Mouse (Mus musculus) natural killer cell, adult 2 months (primary cell): ENCODE results near the gene Rtn4.
A peak's percentile ranks its signal among the peaks of the same experiment; 100 is the strongest.
"Not testable (repeated sequence)": the region's sequence is repeated elsewhere in the genome, so short reads cannot be mapped to it uniquely, and the experiment has no call there.

Experiments used
- DNase-seq, 2 experiments: peaks; one replicate each; pipeline ENCODE4 v3.0.0; 2022; ENCODE audit warnings: low spot score in 2 of 2

The Rtn4 gene

GRCm38 (mm10) chr11:29692683-29693272 lies at the start of gene Rtn4:
TSS of gene Rtn4 (plus strand) at chr11:29692947.
- DNase-seq, result peak; percentile 96 to 97

- no peak for DNase-seq
Measured at GRCm38 (mm10) chr11:29644421-29644820, 48.3 kb upstream of the Rtn4 start.

DNA sequence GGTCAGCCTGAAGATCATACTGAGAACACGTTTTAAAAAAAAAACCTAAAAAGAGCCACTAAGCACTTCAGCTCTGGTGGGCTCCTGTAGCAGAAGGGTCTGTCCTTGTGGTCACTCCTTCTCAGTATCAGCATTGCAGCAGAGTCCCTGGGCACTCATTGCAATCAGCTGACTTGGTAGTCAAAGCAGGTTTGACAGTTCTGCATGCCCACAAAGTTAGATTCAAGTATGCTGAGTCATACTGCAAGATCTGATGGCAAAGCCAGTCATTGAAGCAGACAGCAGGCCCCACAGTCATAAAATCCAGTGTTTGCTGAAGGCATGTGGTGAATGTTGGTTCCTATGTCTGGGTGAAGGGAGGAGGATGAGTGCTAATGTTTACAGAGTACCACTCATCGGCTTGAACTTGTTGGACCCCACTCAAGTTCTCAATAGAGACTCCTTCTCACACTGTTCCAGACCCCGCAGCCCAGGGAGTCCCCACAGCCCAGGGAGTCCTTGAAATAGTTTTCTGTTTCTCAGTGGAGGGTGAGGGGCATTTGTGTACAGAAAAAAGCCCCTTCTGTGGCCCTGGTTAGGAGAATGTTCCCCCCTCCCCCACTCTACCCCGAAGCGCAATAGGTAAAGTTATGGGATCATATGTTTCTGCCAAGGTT lies 47.2 kb upstream of the Rtn4 start:
- no peak for DNase-seq

DNA sequence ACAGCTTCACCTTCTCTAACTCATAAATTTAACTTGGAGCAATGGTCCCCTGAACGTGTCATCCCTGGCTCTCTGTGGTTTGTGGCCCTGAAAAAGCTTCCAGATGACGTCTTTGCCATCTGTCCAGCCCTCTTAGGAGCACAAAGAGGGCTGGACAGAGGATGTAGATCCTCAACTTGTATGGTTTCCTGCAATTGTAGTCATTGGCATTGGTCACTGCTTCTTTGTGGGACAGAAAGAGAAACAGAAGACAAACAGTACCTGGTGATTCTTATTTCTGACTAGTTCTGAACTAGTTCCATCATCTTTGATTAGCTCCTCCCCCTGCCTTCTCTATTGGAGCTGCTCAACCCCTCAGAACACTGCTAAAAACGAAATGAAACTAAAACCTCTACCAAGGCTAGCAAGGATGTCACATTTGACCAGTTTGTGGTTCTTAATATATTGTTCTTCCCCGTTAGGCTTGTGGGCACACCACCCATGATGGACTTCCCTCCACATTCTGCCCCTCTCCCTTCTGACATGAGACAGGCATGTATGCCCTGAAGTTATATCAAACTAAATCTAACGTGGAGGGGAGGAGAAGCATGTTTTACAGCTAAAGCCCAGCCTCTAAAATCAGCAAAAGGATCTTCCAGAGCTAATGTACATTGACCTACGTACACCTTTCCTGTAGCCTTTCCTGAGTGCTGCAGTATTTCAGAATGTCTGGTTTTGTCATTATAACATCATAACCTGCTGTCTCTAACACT lies 45.0 kb upstream of the Rtn4 start:
- DNase-seq, result peak; percentile 32 to 47

DNA sequence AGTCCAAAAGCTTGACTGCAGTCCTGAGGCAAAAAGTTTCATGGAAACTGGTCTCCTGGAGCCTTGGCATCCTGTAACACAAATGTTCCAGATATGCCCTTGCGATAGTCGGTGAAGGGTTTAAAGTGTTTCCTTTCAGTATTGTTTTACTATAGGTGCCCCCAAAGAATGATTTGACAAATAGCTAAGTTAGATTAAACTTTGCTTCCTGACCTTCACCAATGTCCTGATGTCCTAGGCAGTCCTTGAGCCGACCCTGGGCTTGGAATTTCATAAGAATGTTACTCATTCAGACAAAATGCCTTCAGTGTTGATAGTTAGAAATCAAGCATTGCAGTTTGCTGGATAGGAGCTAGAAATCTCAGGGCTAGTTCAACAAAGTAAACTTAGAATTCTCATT lies 37.4 kb upstream of the Rtn4 start:
- DNase-seq, result not testable (repeated sequence)

DNA sequence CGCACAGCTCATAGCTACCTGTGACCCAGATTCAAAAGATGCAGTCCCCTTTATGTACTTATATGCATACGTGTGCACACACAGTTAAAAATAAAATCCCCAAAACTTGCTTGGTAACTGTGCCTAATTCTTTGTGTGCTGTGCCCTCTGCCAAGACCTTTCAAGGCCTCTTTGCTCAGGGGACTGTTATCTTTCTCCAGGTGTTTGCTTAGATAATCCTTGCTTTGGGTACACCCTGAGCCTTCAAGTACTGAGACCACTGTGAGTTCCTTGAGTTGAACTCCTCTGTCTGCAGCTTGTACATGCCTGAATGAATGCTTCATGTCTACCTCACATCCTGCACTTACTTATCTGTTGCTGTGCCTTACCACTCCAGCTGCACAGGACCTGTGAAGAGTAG lies 32.0 kb upstream of the Rtn4 start:
- DNase-seq, result no peak

DNA sequence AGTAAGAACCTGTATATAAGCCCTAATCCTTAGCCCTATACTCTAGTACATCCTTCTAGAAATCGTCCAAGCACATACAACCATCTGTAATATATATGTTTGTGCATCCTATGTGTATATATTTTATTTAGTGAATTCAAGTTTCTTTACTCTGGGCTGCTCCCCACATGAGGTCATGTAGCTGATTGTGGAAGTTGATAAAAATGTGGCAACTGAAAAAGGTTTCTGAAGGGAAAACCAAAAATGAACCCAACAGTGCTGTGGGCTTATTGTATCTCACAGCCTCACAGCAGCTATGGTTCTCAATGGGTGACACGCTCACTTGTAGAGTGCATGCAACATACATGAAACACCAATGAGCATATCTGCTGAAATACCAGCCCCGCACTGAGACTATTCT lies 25.1 kb upstream of the Rtn4 start:
- no peak for DNase-seq

- no peak for DNase-seq
Measured at GRCm38 (mm10) chr11:29669706-29670105, 23.0 kb upstream of the Rtn4 start.

DNA sequence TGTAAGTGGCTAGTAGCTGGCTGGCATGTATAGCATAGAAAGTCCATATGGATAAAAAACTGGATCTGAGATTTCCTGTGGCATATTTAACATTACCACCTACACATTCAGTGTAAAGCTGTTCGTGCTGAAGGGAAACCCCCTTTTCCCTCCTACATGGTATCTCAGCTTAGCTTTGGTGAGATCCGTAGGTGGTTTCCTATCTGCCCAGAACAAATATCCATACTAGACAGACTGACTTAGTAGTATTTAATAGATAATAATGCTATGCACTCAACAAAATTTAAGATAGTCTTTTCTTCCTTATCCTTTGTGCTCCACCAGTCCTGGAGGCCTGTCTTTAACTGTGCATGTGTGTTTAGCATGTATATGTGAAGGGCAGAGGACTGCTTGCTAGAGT lies 19.4 kb upstream of the Rtn4 start:
- no peak for DNase-seq

- DNase-seq, result peak in 1 of 2 experiments; percentile 11
Measured at GRCm38 (mm10) chr11:29676718-29677117, 16.0 kb upstream of the Rtn4 start.

DNA sequence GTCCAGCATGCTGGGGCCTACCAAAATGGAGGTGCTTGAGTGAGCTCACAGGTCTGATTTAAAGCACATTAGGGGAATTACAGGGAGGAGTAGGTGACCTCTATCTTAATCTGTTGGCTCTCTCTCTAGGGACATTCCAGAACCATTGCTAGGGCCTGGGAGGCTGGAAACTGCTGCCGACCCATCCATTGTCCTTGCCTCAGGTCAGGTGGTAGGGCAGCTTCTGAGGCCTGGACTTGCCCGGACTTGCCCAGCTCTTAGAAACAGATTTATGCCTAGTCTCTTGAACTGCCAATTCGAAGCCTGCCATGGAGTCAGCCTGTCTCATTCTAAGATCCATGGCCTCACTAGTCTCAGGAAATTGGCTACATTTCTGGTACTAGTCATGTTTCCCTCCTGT lies 12.8 kb upstream of the Rtn4 start:
- DNase-seq, result no peak

DNA sequence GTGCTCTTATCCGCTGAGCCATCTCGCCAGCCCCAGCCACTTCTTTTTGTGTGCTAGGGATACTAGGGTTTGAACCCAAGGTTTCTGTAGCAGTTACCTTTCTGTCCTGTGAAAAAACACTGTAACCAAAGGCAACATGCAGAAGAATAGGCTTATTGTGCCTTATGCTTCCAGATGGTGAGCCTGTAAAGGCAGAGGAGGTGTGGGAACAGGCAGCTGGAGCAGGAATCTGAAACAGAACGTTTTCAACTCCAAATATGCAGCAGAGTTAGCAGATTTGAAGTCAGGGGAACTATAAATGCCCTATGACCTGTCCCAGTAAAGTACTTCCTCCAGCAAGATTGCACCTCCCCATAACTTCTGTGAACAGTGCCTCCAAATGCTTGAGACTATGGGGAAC lies 12.0 kb upstream of the Rtn4 start:
- no peak for DNase-seq

DNA sequence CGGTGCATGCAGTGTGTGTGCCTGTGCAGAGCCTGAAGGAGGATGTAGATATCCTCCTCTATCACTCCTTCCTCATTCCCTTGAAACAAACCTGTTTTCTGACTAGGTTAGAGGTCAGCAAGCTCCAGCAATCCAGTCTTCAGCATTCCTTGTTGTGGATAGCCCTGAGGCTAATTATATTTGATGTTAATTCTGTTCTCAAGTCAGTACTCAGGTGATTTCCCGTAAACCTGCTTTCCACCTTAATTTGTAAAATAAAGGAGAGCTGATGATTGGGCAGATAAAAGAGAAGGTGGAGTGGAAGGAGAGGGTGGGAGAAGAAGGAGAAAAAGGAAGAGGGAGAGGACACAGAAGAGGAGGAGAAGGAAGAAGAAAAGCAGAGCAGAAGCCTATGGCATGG lies 8.5 kb upstream of the Rtn4 start:
- no peak for DNase-seq

GRCm38 (mm10) chr11:29686176-29686575 lies 6.6 kb upstream of the Rtn4 start:
- DNase-seq, result peak in 1 of 2 experiments; percentile 26

DNA sequence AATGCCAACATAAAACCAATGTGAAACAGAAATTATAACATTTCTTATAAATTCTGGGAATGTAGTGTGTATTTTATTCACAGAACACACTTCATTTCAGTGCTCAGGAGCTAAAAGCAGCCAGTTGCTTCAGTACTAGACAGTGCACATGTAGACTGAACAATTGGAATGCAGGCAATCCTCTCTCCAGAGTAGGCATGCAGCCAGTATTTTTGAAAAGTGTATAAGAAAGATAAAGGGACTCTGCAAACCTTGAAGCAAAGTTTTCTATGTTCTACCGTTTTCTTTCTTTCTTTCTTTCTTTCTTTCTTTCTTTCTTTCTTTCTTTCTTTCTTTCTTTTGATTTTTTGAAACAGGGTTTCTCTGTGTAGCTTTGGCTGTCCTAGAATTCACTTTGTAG lies 1.2 kb upstream of the Rtn4 start:
- DNase-seq, result no peak

DNA sequence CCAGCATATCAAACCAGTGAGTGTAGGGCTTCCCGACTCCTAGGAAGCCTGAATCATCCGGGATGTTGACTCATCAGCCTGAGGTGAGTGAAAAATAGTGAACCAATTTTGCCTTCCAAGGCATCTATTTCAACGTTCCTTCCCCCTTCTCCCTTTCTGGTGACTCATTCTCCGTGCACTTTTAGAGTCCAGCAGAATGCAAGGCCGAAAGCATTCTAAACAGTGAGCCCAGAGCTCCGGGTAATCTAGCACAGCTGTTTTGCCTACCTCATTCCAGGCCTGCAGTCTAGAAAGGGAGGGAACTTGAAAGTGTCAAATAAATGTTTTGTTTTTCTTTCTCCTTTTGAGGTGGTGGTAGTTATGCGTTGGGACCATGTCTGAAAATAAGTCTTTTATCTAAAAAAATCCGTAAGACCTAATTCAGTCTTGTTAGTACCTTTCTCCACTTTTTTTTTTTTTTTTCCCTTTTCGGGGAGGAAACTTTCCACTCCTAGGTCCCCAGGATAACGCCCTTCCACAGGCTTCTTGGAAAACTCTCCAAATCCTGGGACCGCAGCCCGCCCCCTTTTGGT lies 550 bp upstream of the Rtn4 start:
- no peak for DNase-seq

- DNase-seq, result peak; percentile 76 to 89
Measured at GRCm38 (mm10) chr11:29693576-29694410, 1.0 kb downstream of the Rtn4 start.

GRCm38 (mm10) chr11:29694754-29695153 lies 2.0 kb downstream of the Rtn4 start:
- no peak for DNase-seq

- no peak for DNase-seq
Measured at GRCm38 (mm10) chr11:29702721-29703120, 10.0 kb downstream of the Rtn4 start.

DNA sequence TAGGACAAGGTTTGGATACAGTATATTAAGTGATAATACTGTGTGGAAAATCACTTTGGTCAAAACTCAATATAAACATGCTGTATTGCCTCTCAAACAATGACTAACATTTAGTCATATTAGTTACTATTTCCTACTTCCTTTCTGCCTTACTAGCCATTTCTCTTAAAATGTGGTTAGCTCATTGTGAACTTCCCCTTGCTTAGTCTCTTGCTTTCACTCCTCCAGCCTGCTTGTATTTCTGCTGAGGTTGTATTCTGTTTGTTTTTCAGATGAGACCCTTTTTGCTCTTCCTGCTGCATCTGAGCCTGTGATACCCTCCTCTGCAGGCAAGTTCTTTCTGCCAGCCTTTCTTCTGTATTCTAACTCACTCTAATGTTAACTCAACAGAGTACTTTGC lies 12.5 kb downstream of the Rtn4 start:
- DNase-seq, result no peak

GRCm38 (mm10) chr11:29706845-29707244 lies 14.1 kb downstream of the Rtn4 start:
- no peak for DNase-seq

- no peak for DNase-seq
Measured at GRCm38 (mm10) chr11:29709512-29709911, 16.8 kb downstream of the Rtn4 start.
